Comparison of ENCODE assay signal across 8 mouse cellular contexts in the genomic region with DNA sequence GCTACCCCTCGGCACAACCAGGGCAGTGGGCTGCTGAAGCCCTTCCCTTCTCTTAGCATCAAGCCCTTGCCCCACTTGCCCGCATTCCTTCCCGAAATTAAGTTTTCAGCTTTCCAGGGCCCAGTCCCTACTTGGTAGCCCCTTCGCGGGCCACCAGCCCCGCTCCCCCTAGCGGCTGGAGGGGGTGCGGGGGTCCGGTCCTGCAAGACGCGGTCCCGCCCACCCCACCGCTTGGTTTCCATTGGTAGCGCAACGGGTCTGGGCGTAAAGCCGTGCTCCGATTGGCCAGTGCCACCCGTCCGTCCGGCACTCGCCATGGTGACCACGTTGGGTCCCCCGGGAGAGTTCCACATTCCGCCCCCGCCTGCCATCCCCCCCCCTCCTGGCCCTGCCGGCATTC. TPM values are rescaled to one million over a fixed set of nuclear protein-coding genes. Genes with fewer than 3 reads are reported as not detected.
DNase-seq lines count a peak whose midpoint lies in the region; ATAC-seq lines count a peak whose summit lies in the region.

No protein-coding gene starts in this region.

- peak; percentile 89 to 92 for ATAC-seq in hematopoietic stem cell, adult 5-6 weeks (replicated peaks in 1 of 2; ENCODE audit: insufficient read depth in 1 of 2, low FRiP score in 2 of 2, low TSS enrichment in 1 of 2, low read depth in 1 of 2, poor library complexity in 2 of 2, severe bottlenecking in 2 of 2)

- DNase-seq in MEL-GATA-1-ER (ENCODE audit: extremely low read depth, low read depth) = peak; percentile 87
- DNase-seq in cerebellum, adult 11-12 months = peak; percentile 40
- peak; percentile 97 for DNase-seq in forelimb bud, embryonic 11.5 days (ENCODE audit: low read depth, low spot score)
- DNase-seq in layer of hippocampus, postnatal 14 days (ENCODE audit: low spot score in 2 of 2) = peak; percentile 82 to 86
- DNase-seq in lung, postnatal 10 days = peak; percentile 99
- peak; percentile 95 for DNase-seq in ovary, postnatal 36 days (ENCODE audit: low spot score)
- peak; percentile 82 for DNase-seq in thymus, postnatal 25 days

RNA-seq across cellular contexts. Expression of a gene that starts 0.5 kb away (rescaled TPM):
- total RNA-seq in hematopoietic stem cell, adult 5-6 weeks (2017) = 3.4 and 4.9 TPM in 2 replicates
- 1 to 10 TPM; 2.7 to 3.8 TPM for total RNA-seq in layer of hippocampus, postnatal 14 days (2021)

RNA-seq across cellular contexts. Expression of a gene that starts 6.1 kb away (rescaled TPM):
- total RNA-seq in hematopoietic stem cell, adult 5-6 weeks (2017) = 0.25 TPM in 1 of 2 replicates, not detected in the other
- total RNA-seq in layer of hippocampus, postnatal 14 days (2021) = not detected

RNA-seq across cellular contexts. Expression of a gene that starts 41.2 kb away (rescaled TPM):
- total RNA-seq in hematopoietic stem cell, adult 5-6 weeks (2017) = 0.13 and 0.30 TPM in 2 replicates
- total RNA-seq in layer of hippocampus, postnatal 14 days (2021) = 10 to 100 TPM; 50.2 to 54.1 TPM

RNA-seq across cellular contexts. Expression of a gene that starts 57.2 kb away (rescaled TPM):
- 565 and 601 TPM in 2 replicates for total RNA-seq in hematopoietic stem cell, adult 5-6 weeks (2017)
- 100 to 1,000 TPM; 113 to 146 TPM for total RNA-seq in layer of hippocampus, postnatal 14 days (2021)

Comparison
In these comparisons a context has a peak if more than half of its experiments do, and no peak if none do; other contexts are left out.
1. Peak in every context shown above with its lines: DNase-seq and ATAC-seq.
2. DNase-seq: peak in every context shown above with its lines; median percentile 99 in lung, postnatal 10 days; 97 in forelimb bud, embryonic 11.5 days; 95 in ovary, postnatal 36 days; 87 in MEL-GATA-1-ER; 84 in layer of hippocampus, postnatal 14 days; 82 in thymus, postnatal 25 days; 40 in cerebellum, adult 11-12 months.
3. RNA of a gene that starts 41.2 kb away (total RNA-seq): 50.2 to 54.1 TPM in layer of hippocampus, postnatal 14 days; 0.13 to 0.30 TPM in hematopoietic stem cell, adult 5-6 weeks; every median in the first group is over 10 times any median in the second.